Mouse (Mus musculus) limb, embryonic 13.5 days (tissue): ENCODE data around the gene B2m. TPM values are rescaled to one million over a fixed set of nuclear protein-coding genes. Genes with fewer than 3 reads are reported as not detected.

Experiments
- ATAC-seq: fragments of 200-750 bp; cut with Nextera tagmentation; 2 replicates; pipeline ENCODE4 v1.8.0; 2017; ENCODE audit warnings: low read depth, moderate number of reproducible peaks, moderate TSS enrichment; ENCODE audit not compliant: low FRiP score
- H3K27ac ChIP-seq: fragments of 300-500 bp; sonication (generic); 2 replicates; pipeline ENCODE4 v1.5.1; 2015; ENCODE audit warnings: inconsistent platforms, mild to moderate bottlenecking, moderate library complexity
- H3K27me3 ChIP-seq: fragments of 300-500 bp; sonication (generic); 2 replicates; pipeline ENCODE4 v1.6.1; 2015; ENCODE audit warnings: mild to moderate bottlenecking, inconsistent platforms
- H3K36me3 ChIP-seq: fragments of 300-500 bp; sonication (generic); 2 replicates; pipeline ENCODE4 v1.6.1; 2015; ENCODE audit warnings: inconsistent platforms, mild to moderate bottlenecking, moderate library complexity
- H3K4me1 ChIP-seq: fragments of 300-500 bp; sonication (generic); 2 replicates; pipeline ENCODE4 v1.6.1; 2015; ENCODE audit warnings: inconsistent platforms
- H3K4me2 ChIP-seq: fragments of 300-500 bp; sonication (generic); replicated peaks from 2 replicates; pipeline ENCODE4 v1.6.1; 2015; ENCODE audit warnings: inconsistent platforms, mild to moderate bottlenecking, moderate library complexity
- H3K4me3 ChIP-seq: fragments of 300-500 bp; sonication (generic); 2 replicates; pipeline ENCODE4 v1.5.1; 2015; ENCODE audit warnings: moderate library complexity, mild to moderate bottlenecking, inconsistent platforms
- H3K9ac ChIP-seq: fragments of 300-500 bp; sonication (generic); 2 replicates; pipeline ENCODE4 v1.6.1; 2015; ENCODE audit warnings: mild to moderate bottlenecking, inconsistent platforms
- H3K9me3 ChIP-seq: fragments of 300-500 bp; sonication (generic); 2 replicates; pipeline ENCODE4 v1.6.1; 2016; ENCODE audit warnings: inconsistent platforms
- WGBS: fragments of 180-500 bp; shearing (Covaris S2); methylation state at CpG from one replicate; pipeline ENCODE4 v1.1.7; 2015; 5-methylcytosine and 5-hydroxymethylcytosine counted together
- polyA plus RNA-seq: library from polyadenylated mRNA; unstranded; fragments of >200 nt; fragmentation: Nextera tagmentation; extraction: Ambion mirVana; gene quantifications from 2 replicates; pipeline ENCODE4 v1.2.1, GENCODE M21; 2015

The B2m gene
- polyA plus RNA-seq, 1 experiment from 2014 or later: 212 TPM

DNA sequence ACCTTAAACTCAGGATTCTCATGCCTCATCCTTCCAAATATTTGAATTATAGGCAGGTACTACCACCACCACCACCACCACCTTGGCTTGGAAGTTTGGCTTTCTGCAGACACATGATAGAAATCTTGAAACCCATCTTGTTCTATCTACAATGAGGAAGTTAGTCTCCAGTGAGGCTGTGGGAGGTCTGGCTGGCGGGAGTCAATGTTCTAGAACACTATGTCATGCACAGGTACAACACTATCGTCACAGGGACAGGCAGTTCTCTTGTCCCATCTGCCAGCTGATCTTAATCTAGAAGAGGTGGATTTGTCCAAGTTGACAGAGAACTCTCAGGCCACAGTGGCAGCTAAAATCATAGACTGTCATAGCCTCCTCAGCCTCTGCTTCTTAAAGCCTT is 14.9 kb upstream of the B2m start:
- ATAC-seq: no peak
- Histone ChIP-seq H3K9ac (no peak overlapping the region), H3K36me3 (no peaks in the 10 kb centered on the region), H3K4me2 (no peak overlapping the region), H3K4me3 (no peak overlapping the region), H3K27me3 (0 out of 2 replicates have a peak, but pooled peaks cover 2% of the 10 kb centered on the region), H3K9me3 (no peaks in the 10 kb centered on the region), H3K4me1 (no peaks in the 10 kb centered on the region), H3K27ac (no peak overlapping the region)
- 83% methylated on average over 2 of the region's 2 CpGs for WGBS

DNA sequence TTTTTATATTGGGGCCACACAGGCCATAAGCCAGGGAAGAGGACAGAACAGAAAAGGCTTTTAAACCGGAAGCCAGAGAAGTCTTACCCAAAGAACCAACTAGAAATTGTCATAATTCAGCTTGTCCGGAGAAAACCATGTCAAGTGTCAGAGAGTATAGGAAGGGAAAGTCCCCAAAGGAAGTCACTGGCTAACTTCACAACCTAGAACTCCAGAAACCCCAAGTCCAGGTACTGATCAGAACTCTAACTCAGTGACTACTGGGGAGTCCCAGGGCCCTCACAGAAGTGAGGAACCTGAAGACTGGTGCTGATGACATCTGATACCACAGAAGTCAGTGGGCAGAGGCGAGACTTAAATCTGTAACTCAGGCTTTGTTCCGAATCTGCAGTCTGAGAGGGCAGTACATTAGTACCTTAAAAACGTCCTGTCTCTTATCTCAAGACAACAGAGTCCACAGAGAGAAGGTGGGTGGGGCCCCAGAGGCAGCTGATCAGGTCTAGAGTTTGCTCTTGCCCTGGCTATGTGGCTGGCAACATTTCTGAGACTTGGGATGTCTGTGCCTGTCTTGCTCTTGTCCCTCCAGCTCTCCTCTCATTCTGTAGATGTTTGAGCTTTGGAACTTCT is 9.5 kb upstream of the B2m start:
- Histone ChIP-seq H3K4me1 (no peaks in the 10 kb centered on the region), H3K36me3 (no peaks in the 10 kb centered on the region), H3K9me3 (no peaks in the 10 kb centered on the region), H3K4me3 (no peak overlapping the region), H3K27ac (no peak overlapping the region), H3K9ac (no peak overlapping the region), H3K27me3 (no peaks in the 10 kb centered on the region), H3K4me2 (no peak overlapping the region)
- 58% methylated on average over 5 of the region's 5 CpGs for WGBS
- no peak for ATAC-seq

DNA sequence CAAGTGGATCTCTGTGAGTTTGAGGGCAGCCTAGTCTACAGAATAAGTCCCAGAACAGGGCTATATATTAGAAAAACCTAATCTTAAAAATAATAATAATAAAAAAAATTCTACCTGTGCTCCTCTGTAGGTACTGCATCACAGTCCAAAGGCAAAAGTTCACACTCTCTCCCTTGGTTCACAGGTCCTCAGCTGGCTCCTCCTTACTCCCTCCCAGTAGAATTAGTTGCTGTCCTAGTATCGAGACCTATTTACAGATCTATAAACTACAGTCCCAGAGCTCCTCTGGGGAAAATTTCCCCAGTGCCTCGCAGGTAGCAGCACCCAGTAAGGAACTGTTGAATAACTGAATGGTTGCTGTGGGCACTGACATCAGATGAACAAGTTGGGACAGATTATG is 6.7 kb upstream of the B2m start:
- WGBS: 64% methylated on average over 2 of the region's 2 CpGs
- no peaks in the 10 kb centered on the region for H3K27me3 ChIP-seq
- H3K27ac ChIP-seq: no peak overlapping the region

DNA sequence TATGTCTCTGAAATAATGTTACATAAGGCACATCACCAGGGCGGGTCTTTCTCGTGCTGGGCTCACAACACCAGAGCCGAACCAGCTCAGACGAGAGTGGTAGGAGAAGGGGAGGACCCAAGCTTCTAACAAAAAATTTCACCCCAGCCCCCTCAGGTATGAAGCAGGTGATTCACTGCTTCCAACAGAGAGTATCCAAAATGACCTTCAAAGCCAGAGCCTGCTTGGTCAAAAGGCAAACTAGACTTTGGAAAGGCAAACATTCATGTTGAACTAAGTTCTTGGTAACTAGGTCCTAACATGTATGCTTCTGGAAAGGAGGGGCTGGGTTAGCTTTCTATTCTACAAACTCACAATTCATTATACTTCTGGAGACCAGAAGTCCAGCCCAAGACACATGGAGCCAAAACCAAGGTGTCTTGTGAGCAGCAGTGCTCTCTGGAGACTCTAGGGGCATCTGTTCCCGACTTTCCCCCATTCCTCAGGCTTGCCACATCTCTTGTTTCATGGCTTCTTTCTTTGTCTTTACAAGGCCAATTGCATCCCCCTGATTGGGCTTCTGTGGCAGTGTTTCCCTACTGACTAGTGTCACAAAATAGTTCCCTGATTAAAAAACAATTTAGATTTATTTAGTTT is 6.0 kb upstream of the B2m start:
- no peak overlapping the region for H3K9ac ChIP-seq
- no peaks in the 10 kb centered on the region for H3K36me3 ChIP-seq
- no peaks in the 10 kb centered on the region for H3K9me3 ChIP-seq
- no peak overlapping the region for H3K27ac ChIP-seq
- H3K27me3 ChIP-seq: no peaks in the 10 kb centered on the region
- no peaks in the 10 kb centered on the region for H3K4me1 ChIP-seq
- 79% methylated on average over 5 of the region's 5 CpGs for WGBS
- no peak overlapping the region for H3K4me2 ChIP-seq
- H3K4me3 ChIP-seq: no peak overlapping the region
- ATAC-seq: no peak

More for the DNA sequence above, 6.7 kb upstream of the B2m start:
- no peaks in the 10 kb centered on the region for H3K9me3 ChIP-seq
- no peaks in the 10 kb centered on the region for H3K4me1 ChIP-seq
- H3K9ac ChIP-seq: no peak overlapping the region
- H3K4me3 ChIP-seq: no peak overlapping the region
- ATAC-seq: no peak
- H3K4me2 ChIP-seq: no peak overlapping the region
- H3K36me3 ChIP-seq: no peaks in the 10 kb centered on the region

DNA sequence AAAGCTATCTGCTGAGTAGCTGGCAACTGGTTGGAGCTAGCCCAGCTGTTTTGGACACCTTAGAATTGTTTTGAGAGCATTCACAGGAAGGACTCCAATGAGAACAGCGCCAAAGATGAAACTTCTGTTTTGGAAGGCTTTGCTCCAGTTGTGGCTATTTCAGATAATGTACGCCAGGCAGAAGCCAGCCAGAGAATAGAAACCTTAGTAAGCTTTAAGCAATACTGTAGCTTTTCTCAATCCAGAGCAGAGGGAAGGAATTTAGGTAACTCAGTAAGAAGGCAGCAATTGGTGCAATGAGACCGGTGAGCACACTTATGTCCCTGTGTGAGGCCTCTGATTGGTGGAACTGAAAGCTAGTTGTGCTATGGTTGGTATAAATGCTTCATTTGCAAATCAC is 4.4 kb upstream of the B2m start:
- Histone ChIP-seq H3K9ac (no peak overlapping the region), H3K9me3 (no peaks in the 10 kb centered on the region), H3K36me3 (no peaks in the 10 kb centered on the region), H3K4me2 (no peak overlapping the region), H3K27ac (no peak overlapping the region), H3K4me1 (no peaks in the 10 kb centered on the region), H3K4me3 (no peak overlapping the region), H3K27me3 (no peaks in the 10 kb centered on the region)
- WGBS: 89% methylated on average over 3 of the region's 3 CpGs
- ATAC-seq: no peak

DNA sequence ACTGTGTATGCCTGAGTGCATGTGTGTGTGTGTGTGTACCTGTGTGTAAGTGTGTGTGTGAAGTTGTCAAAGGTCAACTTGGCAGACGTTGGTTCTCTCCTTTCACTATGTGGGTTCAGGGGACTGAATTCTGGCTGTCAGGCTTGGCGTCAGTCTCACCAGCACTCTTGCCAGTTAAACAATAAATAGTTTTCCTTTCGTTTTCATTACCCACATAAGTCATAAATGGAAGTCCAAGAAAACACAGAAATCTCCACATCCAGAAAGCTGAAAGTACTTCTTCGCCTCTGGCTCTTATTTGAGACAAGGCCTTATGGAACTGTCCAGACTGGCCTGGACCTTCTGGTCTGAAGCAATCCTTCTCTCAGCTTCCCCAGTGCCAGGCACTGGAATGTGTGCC is 1.7 kb upstream of the B2m start:
- H3K9ac ChIP-seq: no peak overlapping the region
- H3K4me2 ChIP-seq: no peak overlapping the region
- H3K9me3 ChIP-seq: no peaks in the 10 kb centered on the region
- 0 out of 2 replicates have a peak, but pooled peaks cover 1% of the 10 kb centered on the region for H3K36me3 ChIP-seq
- no peak overlapping the region for H3K4me3 ChIP-seq
- WGBS: 61% methylated on average over 4 of the region's 4 CpGs
- no peaks in the 10 kb centered on the region for H3K27me3 ChIP-seq
- ATAC-seq: no peak
- peaks cover 9% of the 10 kb centered on the region for H3K4me1 ChIP-seq
- H3K27ac ChIP-seq: no peak overlapping the region

DNA sequence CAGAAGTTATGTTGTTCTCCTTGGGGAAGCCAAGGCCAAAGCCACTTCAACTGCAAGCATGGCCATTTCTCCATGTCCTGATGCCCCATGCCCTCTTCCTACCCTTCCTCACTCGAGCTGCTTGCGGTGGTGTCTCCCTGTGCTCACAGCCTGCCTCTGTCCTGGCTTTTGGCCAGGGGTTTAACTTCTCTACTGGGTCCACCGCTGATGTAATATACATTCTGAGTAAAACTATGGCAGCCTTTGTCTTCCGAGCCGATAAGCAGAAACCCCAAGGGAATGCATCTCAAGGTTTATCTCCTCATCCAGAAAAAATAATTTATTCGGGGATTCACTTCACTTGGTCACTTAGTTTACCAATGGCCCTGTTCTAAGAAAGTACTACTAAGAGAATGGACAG is 799 bp upstream of the B2m start:
- Histone ChIP-seq H3K9me3 (no peaks in the 10 kb centered on the region), H3K27me3 (no peaks in the 10 kb centered on the region), H3K9ac (no peak overlapping the region), H3K4me3 (no peak overlapping the region), H3K4me2 (no peak overlapping the region), H3K36me3 (peaks cover 11% of the 10 kb centered on the region; the same call in 1 of the 2 replicates), H3K4me1 (peaks cover 9% of the 10 kb centered on the region), H3K27ac (no peak overlapping the region)
- no peak for ATAC-seq
- 77% methylated on average over 6 of the region's 6 CpGs for WGBS

DNA sequence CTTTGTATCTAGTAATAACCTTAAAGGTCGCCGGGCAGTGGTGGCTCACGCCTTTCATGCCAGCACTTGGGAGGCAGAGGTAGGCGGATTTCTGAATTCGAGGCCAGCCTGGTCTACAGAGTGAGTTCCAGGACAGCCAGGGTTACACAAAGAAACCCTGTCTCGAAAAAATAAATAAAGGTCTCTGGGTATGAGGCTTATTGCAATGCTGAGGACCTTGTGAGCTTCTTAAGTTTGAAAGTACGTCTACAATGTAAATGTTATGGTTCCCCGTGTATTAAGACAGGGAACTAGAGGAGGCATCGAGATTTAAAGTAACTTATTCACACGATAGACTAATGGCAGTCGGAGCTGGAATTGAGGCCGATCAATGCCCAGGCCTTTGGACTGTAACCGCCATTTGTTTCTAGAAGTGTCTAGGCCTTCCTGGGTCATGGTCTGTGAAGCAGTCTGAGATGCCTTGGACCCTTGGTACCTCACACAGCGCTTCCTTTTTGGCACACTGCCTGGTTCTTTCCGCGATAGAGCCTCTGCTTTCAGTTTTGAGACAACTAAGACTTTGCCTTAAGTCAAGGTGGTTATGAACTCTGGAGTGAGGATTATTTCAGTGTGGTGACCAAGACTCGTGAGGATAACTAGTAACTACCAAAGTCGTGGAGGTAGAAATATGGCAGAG is 894 bp downstream of the B2m start:
- Histone ChIP-seq H3K4me3 (peak overlapping the region; percentile 66), H3K4me2 (peak overlapping the region; percentile 72), H3K27me3 (no peaks in the 10 kb centered on the region), H3K36me3 (peaks cover 21% of the 10 kb centered on the region), H3K9me3 (no peaks in the 10 kb centered on the region), H3K9ac (peak overlapping the region; percentile 74), H3K4me1 (peaks cover 9% of the 10 kb centered on the region), H3K27ac (no peak overlapping the region)
- WGBS: 30% methylated on average over 18 of the region's 18 CpGs
- peak; percentile 6; the same call in 1 of the 2 replicates for ATAC-seq

DNA sequence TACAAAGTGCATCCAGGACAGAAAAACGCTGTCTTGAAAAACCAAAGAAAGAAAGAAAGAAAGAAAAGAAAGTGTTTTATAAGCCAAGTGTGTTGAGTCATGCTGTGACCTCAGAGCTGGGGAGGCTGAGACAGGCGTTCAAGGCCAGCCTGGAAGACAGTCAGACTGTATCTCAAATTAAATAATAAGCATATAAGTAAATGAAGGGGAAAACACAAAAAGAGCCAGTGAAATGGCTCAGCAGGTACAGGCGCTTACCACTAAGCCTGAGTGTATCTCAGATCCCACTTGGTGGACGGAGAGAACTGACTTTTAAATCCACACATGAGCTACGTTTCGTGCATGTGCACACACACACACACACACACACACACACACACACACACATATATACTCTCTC is 1.8 kb downstream of the B2m start:
- H3K27ac ChIP-seq: no peak overlapping the region
- 94% methylated on average over 6 of the region's 6 CpGs for WGBS
- H3K4me2 ChIP-seq: peak overlapping the region; percentile 72
- no peak for ATAC-seq
- peaks cover 23% of the 10 kb centered on the region for H3K36me3 ChIP-seq
- peak overlapping the region; percentile 66; the same call in 1 of the 2 replicates for H3K4me3 ChIP-seq
- peaks cover 9% of the 10 kb centered on the region for H3K4me1 ChIP-seq
- H3K9ac ChIP-seq: no peak overlapping the region
- no peaks in the 10 kb centered on the region for H3K27me3 ChIP-seq
- H3K9me3 ChIP-seq: no peaks in the 10 kb centered on the region

DNA sequence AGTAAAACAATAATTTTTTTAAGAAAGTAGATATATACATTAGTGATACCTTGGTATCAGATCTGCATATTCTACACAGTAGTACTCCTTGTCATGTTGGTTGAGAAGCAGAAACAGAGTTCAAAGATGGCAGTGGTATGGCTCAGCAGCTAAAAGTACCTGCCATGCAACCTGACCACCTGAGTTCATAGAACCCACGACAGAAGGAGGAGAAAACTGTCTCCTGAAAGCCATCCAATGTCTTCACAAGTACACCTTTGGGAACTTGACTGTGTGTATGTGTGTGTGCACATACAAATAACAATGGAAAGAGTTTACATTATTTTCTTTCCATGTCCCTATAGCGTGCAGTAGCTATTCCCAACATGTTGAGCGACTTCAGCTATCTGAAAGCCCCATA is 2.2 kb downstream of the B2m start:
- H3K27me3 ChIP-seq: no peaks in the 10 kb centered on the region
- ATAC-seq: no peak
- H3K27ac ChIP-seq: no peak overlapping the region
- H3K4me3 ChIP-seq: no peak overlapping the region
- no peaks in the 10 kb centered on the region for H3K9me3 ChIP-seq
- H3K36me3 ChIP-seq: peaks cover 27% of the 10 kb centered on the region
- WGBS: 82% methylated on average over 3 of the region's 3 CpGs
- H3K4me2 ChIP-seq: no peak overlapping the region
- H3K4me1 ChIP-seq: peaks cover 9% of the 10 kb centered on the region
- H3K9ac ChIP-seq: no peak overlapping the region

DNA sequence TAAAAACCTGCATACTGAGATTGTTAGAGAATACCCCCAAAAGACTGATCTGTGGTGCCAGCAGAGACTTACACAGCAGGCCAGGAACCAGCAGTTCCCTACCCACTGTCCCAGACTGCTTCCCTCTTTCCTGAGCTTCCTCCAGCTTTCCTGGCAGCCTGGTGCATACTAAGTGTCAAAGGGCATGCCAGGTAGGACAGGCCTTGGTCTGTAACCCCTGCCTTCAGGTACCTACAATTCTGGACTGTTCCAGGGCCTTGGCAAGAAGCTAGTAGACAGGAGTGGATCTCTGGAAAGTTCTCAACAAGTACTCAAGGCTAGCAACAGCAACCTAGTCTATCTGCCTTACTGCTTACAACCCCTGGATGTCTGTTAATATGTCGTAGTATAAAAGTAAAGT is 3.7 kb downstream of the B2m start:
- Histone ChIP-seq H3K27ac (no peak overlapping the region), H3K9ac (no peak overlapping the region), H3K4me2 (no peak overlapping the region), H3K27me3 (no peaks in the 10 kb centered on the region), H3K4me3 (no peak overlapping the region), H3K36me3 (peaks cover 31% of the 10 kb centered on the region), H3K9me3 (no peaks in the 10 kb centered on the region), H3K4me1 (peaks cover 9% of the 10 kb centered on the region)
- 86% methylated on average over 1 of the region's 1 CpGs for WGBS
- no peak for ATAC-seq

DNA sequence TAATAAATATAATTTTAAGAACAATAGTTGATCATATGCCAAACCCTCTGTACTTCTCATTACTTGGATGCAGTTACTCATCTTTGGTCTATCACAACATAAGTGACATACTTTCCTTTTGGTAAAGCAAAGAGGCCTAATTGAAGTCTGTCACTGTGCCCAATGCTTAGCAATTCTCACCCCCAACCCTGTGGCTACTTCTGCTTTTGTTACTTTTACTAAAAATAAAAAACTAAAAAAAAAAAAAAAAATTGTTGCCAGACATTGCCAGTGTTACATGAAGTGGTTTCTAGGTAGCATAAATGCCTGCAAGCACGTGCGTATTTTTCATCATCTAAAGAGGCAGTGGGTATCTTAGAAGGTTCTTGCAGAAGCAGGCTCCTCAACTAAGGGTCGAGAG is 5.4 kb downstream of the B2m start:
- no peaks in the 10 kb centered on the region for H3K27me3 ChIP-seq
- WGBS: 84% methylated on average over 3 of the region's 3 CpGs
- H3K9me3 ChIP-seq: no peaks in the 10 kb centered on the region
- H3K4me3 ChIP-seq: no peak overlapping the region
- peaks cover 9% of the 10 kb centered on the region for H3K4me1 ChIP-seq
- H3K27ac ChIP-seq: no peak overlapping the region
- ATAC-seq: no peak
- H3K4me2 ChIP-seq: no peak overlapping the region
- peaks cover 31% of the 10 kb centered on the region for H3K36me3 ChIP-seq
- no peak overlapping the region for H3K9ac ChIP-seq
